8 mouse cellular contexts compared by ENCODE assay signal in genomic region chr3:131111151-131111850, GRCm38 (mm10). TPM values are rescaled to one million over a fixed set of nuclear protein-coding genes. Genes with fewer than 3 reads are reported as not detected.
DNase-seq lines count a peak whose midpoint lies in the region; ATAC-seq and TF ChIP-seq lines count a peak whose summit lies in the region.

No protein-coding gene starts in this region.

- DNase-seq in lung, embryonic 14.5 days, result peak; percentile 58
- DNase-seq in lung, postnatal 25 days (ENCODE audit: low spot score), result no peak
- DNase-seq in adrenal gland, adult (ENCODE audit: inconsistent age in 2 of 2, low spot score in 1 of 2), result peak; percentile 54 to 87
- peak; percentile 56 for DNase-seq in forebrain, embryonic 14.5 days (ENCODE audit: low spot score)
- DNase-seq in cerebellum, adult 9-10 months, result no peak

- peak overlapping the region; percentile 62 for H3K4me3 ChIP-seq in lung, embryonic 14.5 days (ENCODE audit: low read depth, low read length)
- peak overlapping the region; percentile 44 for H3K4me3 ChIP-seq in forebrain, embryonic 14.5 days (ENCODE audit: low read depth, low read length)
- peak overlapping the region; percentile 48 for H3K4me3 ChIP-seq in intestine, postnatal 0 days (ENCODE audit: low read depth, low read length)
- H3K4me3 ChIP-seq in midbrain, embryonic 12.5 days, result peak overlapping the region; percentile 86
- H3K4me3 ChIP-seq in stomach, embryonic 16.5 days (replicated peaks; ENCODE audit: low read length), result peak overlapping the region; percentile 49

- no peak for TF ChIP-seq CTCF in lung, embryonic 14.5 days (IDR thresholded peaks at IDR 0.05; ENCODE audit: low read depth)
- TF ChIP-seq CTCF in intestine, postnatal 0 days (IDR thresholded peaks at IDR 0.05; ENCODE audit: low read depth), result no peak

- H3K27me3 ChIP-seq in lung, embryonic 14.5 days (ENCODE audit: insufficient read depth, low read length), result peaks cover 39% of the 10 kb centered on the region
- peaks cover 22% of the 10 kb centered on the region for H3K27me3 ChIP-seq in forebrain, embryonic 14.5 days (replicated peaks; ENCODE audit: control insufficient read depth, insufficient read depth, low read length)
- peaks cover 94% of the 10 kb centered on the region for H3K27me3 ChIP-seq in intestine, postnatal 0 days (replicated peaks; ENCODE audit: control insufficient read depth, insufficient read depth, low read length)
- H3K27me3 ChIP-seq in midbrain, embryonic 12.5 days, result peaks cover 29% of the 10 kb centered on the region
- peaks cover 73% of the 10 kb centered on the region for H3K27me3 ChIP-seq in stomach, embryonic 16.5 days (ENCODE audit: control insufficient read depth, insufficient read depth, low read length)

- peaks cover 9% of the 10 kb centered on the region; the same call in 1 of the 2 replicates for H3K36me3 ChIP-seq in lung, embryonic 14.5 days (ENCODE audit: insufficient read depth)
- H3K36me3 ChIP-seq in forebrain, embryonic 14.5 days (ENCODE audit: control insufficient read depth, insufficient read depth, low read length), result no peaks in the 10 kb centered on the region
- H3K36me3 ChIP-seq in intestine, postnatal 0 days (ENCODE audit: control insufficient read depth, insufficient read depth), result no peaks in the 10 kb centered on the region
- peaks cover 14% of the 10 kb centered on the region for H3K36me3 ChIP-seq in midbrain, embryonic 12.5 days
- no peaks in the 10 kb centered on the region for H3K36me3 ChIP-seq in stomach, embryonic 16.5 days (ENCODE audit: control insufficient read depth, insufficient read depth, low read length)

- WGBS in lung, embryonic 14.5 days, result under 1% methylated on average over 55 of the region's 59 CpGs
- under 1% methylated on average over 59 of the region's 59 CpGs for WGBS in forebrain, embryonic 14.5 days
- WGBS in intestine, postnatal 0 days, result under 1% methylated on average over 58 of the region's 59 CpGs
- WGBS in midbrain, embryonic 12.5 days, result under 1% methylated on average over 51 of the region's 59 CpGs
- WGBS in stomach, embryonic 16.5 days, result under 1% methylated on average over 59 of the region's 59 CpGs

- peak overlapping the region; percentile 63 for H3K27ac ChIP-seq in lung, embryonic 14.5 days (ENCODE audit: low read depth)
- H3K27ac ChIP-seq in forebrain, embryonic 14.5 days (ENCODE audit: low read depth, low read length), result peak overlapping the region; percentile 68
- no peak overlapping the region for H3K27ac ChIP-seq in intestine, postnatal 0 days (ENCODE audit: low read depth, low read length)
- peak overlapping the region; percentile 87 for H3K27ac ChIP-seq in midbrain, embryonic 12.5 days (replicated peaks)
- no peak overlapping the region for H3K27ac ChIP-seq in stomach, embryonic 16.5 days (ENCODE audit: low read length)

- H3K9ac ChIP-seq in lung, embryonic 14.5 days, result peak overlapping the region; percentile 72
- peak overlapping the region; percentile 75 for H3K9ac ChIP-seq in forebrain, embryonic 14.5 days (ENCODE audit: low read length)
- no peak overlapping the region for H3K9ac ChIP-seq in intestine, postnatal 0 days (ENCODE audit: low read depth, low read length)
- peak overlapping the region; percentile 92 for H3K9ac ChIP-seq in midbrain, embryonic 12.5 days (replicated peaks)
- H3K9ac ChIP-seq in stomach, embryonic 16.5 days (ENCODE audit: low read length), result peak overlapping the region; percentile 48

- no peaks in the 10 kb centered on the region for H3K9me3 ChIP-seq in lung, embryonic 14.5 days (ENCODE audit: low read depth, low read length)
- no peaks in the 10 kb centered on the region for H3K9me3 ChIP-seq in forebrain, embryonic 14.5 days (replicated peaks; ENCODE audit: control insufficient read depth, low read length)
- no peaks in the 10 kb centered on the region for H3K9me3 ChIP-seq in intestine, postnatal 0 days (ENCODE audit: control insufficient read depth)
- H3K9me3 ChIP-seq in midbrain, embryonic 12.5 days, result no peaks in the 10 kb centered on the region
- H3K9me3 ChIP-seq in stomach, embryonic 16.5 days (replicated peaks; ENCODE audit: control insufficient read depth, low read length), result no peaks in the 10 kb centered on the region

- peaks cover 3% of the 10 kb centered on the region; the same call in 1 of the 2 replicates for H3K4me1 ChIP-seq in lung, embryonic 14.5 days (ENCODE audit: insufficient read depth)
- peaks cover 14% of the 10 kb centered on the region; the same call in 1 of the 2 replicates for H3K4me1 ChIP-seq in forebrain, embryonic 14.5 days (ENCODE audit: control insufficient read depth, insufficient read depth, low read length)
- H3K4me1 ChIP-seq in intestine, postnatal 0 days (replicated peaks; ENCODE audit: control insufficient read depth, insufficient read depth, low read length), result 0 out of 2 replicates have a peak, but pooled peaks cover 4% of the 10 kb centered on the region
- H3K4me1 ChIP-seq in midbrain, embryonic 12.5 days, result peaks cover 41% of the 10 kb centered on the region
- H3K4me1 ChIP-seq in stomach, embryonic 16.5 days (ENCODE audit: control insufficient read depth, insufficient read depth, low read length), result peaks cover 29% of the 10 kb centered on the region

- H3K4me2 ChIP-seq in lung, embryonic 14.5 days, result peak overlapping the region; percentile 94
- peak overlapping the region; percentile 75 for H3K4me2 ChIP-seq in forebrain, embryonic 14.5 days (ENCODE audit: low read length)
- H3K4me2 ChIP-seq in intestine, postnatal 0 days (replicated peaks; ENCODE audit: low read depth), result peak overlapping the region; percentile 81
- peak overlapping the region; percentile 71 for H3K4me2 ChIP-seq in midbrain, embryonic 12.5 days (replicated peaks)
- peak overlapping the region; percentile 80 for H3K4me2 ChIP-seq in stomach, embryonic 16.5 days (ENCODE audit: low read depth, low read length)

- ATAC-seq in lung, embryonic 14.5 days (ENCODE audit: insufficient read depth), result peak; percentile 28; the same call in 1 of the 2 replicates
- ATAC-seq in forebrain, embryonic 14.5 days, result peak; percentile 54
- no peak; the same call in 1 of the 2 replicates for ATAC-seq in intestine, postnatal 0 days
- ATAC-seq in midbrain, embryonic 12.5 days (ENCODE audit: low FRiP score, low read depth), result peak; percentile 28; the same call in 1 of the 2 replicates
- no peak; the same call in 1 of the 2 replicates for ATAC-seq in stomach, embryonic 16.5 days (ENCODE audit: insufficient read depth, low FRiP score)

RNA-seq across cellular contexts. Expression of gene Lef1, which starts 1.0 kb away (rescaled TPM):
- polyA plus RNA-seq in lung, embryonic 14.5 days (2014; fragmentation: Nextera tagmentation; extraction: Ambion mirVana), result 31.6 and 32.7 TPM in 2 replicates
- polyA plus RNA-seq in forebrain, embryonic 14.5 days (2014; fragmentation: Nextera tagmentation; extraction: Ambion mirVana), result 15.6 and 16.5 TPM in 2 replicates
- polyA plus RNA-seq in intestine, postnatal 0 days (2015; fragmentation: Nextera tagmentation; extraction: Ambion mirVana), result 0.25 and 0.27 TPM in 2 replicates
- polyA plus RNA-seq in midbrain, embryonic 12.5 days (2016; fragmentation: Nextera tagmentation; extraction: Ambion mirVana), result 97.0 and 103 TPM in 2 replicates
- 0.98 and 1.2 TPM in 2 replicates for polyA plus RNA-seq in stomach, embryonic 16.5 days (2015; fragmentation: Nextera tagmentation; extraction: Ambion mirVana)

Comparison
In these comparisons a context has a peak if more than half of its experiments do, and no peak if none do; other contexts are left out.
1. DNase-seq: peak in lung, embryonic 14.5 days (single experiment), adrenal gland, adult (2 of 2) and forebrain, embryonic 14.5 days (single experiment); none in lung, postnatal 25 days (single experiment) and cerebellum, adult 9-10 months (single experiment).
2. ATAC-seq: peak in lung, embryonic 14.5 days (single experiment), forebrain, embryonic 14.5 days (single experiment) and midbrain, embryonic 12.5 days (single experiment); none in intestine, postnatal 0 days (single experiment) and stomach, embryonic 16.5 days (single experiment).
3. H3K27ac ChIP-seq: peak in lung, embryonic 14.5 days (single experiment), forebrain, embryonic 14.5 days (single experiment) and midbrain, embryonic 12.5 days (single experiment); none in intestine, postnatal 0 days (single experiment) and stomach, embryonic 16.5 days (single experiment).
4. Peak in every context shown above with its lines, with median percentiles within 50 percentile points of each other: H3K4me2 ChIP-seq and H3K4me3 ChIP-seq.